Mouse (Mus musculus): ENCODE results near the gene Znrf1. TPM values are rescaled to one million over a fixed set of nuclear protein-coding genes. Genes with fewer than 3 reads are reported as not detected.

The Znrf1 gene
- 238 and 239 TPM in 2 replicates for polyA plus RNA-seq (2012; rRNA removed)

GRCm38 (mm10) chr8:111536031-111536977, at the start of gene Znrf1:
Znrf1 (plus strand) TSS chr8:111536097.

GRCm38 (mm10) chr8:111521713-111522429, 14.0 kb upstream of the Znrf1 start, which contains the start of gene Wdr59:
Wdr59 (minus strand) TSS chr8:111522092.

GRCm38 (mm10) chr8:111630105-111630521, 94.2 kb downstream of the Znrf1 start, which contains the start of gene Ldhd:
Ldhd (minus strand) TSS chr8:111630374.

GRCm38 (mm10) chr8:111643264-111644141, 107.6 kb downstream of the Znrf1 start, which contains the start of gene Zfp1:
Zfp1 (plus strand) TSS chr8:111643401.

Other genes with a start within 250 kb of the Znrf1 start
- 22.6 and 26.8 TPM in 2 replicates for gene Rfwd3, start 235.9 kb upstream of the Znrf1 start, polyA plus RNA-seq (2012; rRNA removed)
- 0.41 and 0.80 TPM in 2 replicates for gene Mlkl, start 197.9 kb upstream of the Znrf1 start, polyA plus RNA-seq (2012; rRNA removed)
- 0.12 and 0.21 TPM in 2 replicates for gene Fa2h, start 142.3 kb upstream of the Znrf1 start, polyA plus RNA-seq (2012; rRNA removed)
- gene Wdr59, start 14.0 kb upstream of the Znrf1 start, polyA plus RNA-seq (2012; rRNA removed), result 13.8 and 14.2 TPM in 2 replicates
- gene Ldhd, start 94.3 kb downstream of the Znrf1 start, polyA plus RNA-seq (2012; rRNA removed), result 0.60 and 0.88 TPM in 2 replicates
- 24.1 and 26.2 TPM in 2 replicates for gene Zfp1, start 107.3 kb downstream of the Znrf1 start, polyA plus RNA-seq (2012; rRNA removed)
- gene Ctrb1, start 154.9 kb downstream of the Znrf1 start, polyA plus RNA-seq (2012; rRNA removed), result 0.09 and 0.11 TPM in 2 replicates
- 83.0 and 93.6 TPM in 2 replicates for gene Bcar1, start 207.7 kb downstream of the Znrf1 start, polyA plus RNA-seq (2012; rRNA removed)